Mouse (Mus musculus) CD4-positive helper T cell, adult 2 months (primary cell): ENCODE measurements around the gene Nipal4.

ENCODE experiments used
- DNase-seq: peaks from one replicate; pipeline ENCODE4 v3.0.0-alpha.2; 2012; ENCODE audit warnings: low read depth, missing footprints, low spot score

The Nipal4 gene

DNA sequence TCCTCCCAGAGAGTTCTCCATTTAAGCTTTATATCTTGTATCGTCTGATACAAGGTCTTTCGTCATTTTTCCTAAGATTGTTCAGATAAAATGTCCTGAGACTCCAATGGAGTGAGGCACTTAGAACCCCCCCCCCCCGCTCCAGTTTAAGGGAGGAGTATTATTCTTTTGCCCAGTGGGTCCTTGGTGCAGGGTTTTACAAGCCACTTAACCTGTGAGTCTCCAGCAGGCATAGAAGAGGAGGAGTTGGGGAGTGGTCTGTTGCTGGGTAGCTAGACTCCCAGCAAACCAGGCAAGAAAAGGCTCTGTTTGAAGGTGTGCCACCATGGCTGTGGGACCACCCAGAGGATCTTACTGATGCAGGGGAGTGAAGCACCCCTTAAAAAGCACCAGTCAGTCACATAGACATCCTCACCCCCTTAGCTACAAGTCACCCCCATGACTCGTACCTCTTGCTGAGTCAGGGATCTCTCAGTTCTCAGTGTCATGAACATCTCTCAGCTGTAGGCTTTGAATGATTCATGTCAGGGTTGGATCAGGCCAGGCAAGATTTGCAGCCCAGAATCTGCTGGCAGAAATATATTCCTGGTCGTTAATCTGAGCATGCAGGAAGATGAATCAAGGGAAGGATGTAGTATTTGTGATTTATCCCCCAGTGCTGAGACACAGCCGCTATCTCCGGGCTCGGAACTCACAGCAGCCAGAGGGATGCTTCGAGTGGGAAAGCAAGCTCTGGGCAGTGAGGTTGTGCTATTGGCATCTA, 50.7 kb downstream of the Nipal4 start:
- no peak for DNase-seq

DNA sequence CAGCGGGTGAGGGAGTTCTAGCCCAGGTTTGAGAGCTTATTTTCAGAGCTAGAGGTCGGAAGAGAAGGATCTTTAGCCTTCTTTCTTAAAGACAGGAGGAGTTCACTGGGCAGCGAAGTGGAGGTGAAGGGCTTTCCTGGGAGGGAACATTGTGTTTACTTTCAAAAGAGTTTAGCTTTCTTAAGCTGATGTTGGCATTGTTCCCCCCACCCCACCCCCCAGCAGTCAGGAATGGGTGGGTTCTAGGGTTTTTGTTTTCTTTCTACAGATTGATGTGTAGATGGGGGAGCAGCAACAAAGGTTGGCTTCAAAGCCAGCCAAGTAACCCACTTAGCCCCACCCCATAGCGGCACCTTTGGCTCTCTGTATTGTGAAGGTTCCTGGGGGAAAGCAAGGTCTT, 51.3 kb downstream of the Nipal4 start:
- no peak for DNase-seq

DNA sequence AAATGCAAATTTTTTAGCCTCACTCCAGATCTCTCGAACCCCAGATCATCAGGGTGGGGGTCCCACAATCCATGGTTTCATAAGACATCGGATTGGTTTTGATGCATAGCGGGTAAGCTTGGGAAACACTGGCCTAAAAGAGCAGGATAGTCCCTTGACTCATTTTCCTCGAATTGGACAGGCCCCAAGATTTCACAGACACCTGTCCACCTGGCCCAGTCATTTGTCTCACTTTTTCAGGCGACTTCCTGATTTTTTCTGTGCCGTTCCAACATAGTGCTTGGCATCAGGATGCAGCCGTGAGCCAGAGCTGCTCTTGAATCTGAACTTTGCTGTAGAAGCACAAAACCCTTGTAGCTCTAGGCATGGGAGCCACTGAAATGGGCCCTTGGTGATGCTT, 52.1 kb downstream of the Nipal4 start:
- no peak for DNase-seq

DNA sequence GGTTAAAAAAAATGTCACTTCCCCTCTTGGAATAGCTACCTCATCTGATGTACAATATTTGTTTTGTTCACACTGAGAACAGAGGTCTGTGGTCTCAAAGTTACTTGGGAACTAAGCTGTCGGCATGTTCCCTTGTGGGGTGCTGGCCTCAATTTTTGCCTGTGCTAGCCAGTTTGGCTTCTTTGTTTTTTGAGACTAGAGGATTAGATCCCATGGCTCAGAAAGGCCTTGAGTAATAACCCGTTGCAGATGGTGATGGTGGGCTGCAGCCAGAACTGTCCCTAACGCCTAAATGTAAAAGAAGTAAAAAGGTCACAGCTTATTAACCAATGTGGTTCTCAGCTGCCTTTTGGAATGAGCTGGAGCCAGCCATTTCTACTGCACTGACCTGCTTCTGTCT, 53.1 kb downstream of the Nipal4 start:
- DNase-seq = no peak

DNA sequence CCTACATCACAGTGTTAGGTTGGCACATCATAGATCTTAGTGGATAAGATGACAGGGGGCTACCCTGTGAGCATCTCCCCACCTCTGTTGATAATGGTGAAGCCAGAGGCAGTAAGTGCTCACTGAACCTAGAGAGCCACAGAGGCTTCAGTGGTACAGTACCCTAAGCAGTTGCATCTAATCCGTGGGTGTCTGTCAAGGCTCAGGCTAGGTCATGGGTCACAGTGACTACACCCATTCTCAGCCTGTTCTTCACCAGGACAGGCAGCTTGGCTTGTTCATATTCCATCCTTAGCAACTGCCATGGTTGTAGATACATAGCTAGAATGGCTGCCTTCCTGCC, 55.4 kb downstream of the Nipal4 start:
- no peak for DNase-seq

DNA sequence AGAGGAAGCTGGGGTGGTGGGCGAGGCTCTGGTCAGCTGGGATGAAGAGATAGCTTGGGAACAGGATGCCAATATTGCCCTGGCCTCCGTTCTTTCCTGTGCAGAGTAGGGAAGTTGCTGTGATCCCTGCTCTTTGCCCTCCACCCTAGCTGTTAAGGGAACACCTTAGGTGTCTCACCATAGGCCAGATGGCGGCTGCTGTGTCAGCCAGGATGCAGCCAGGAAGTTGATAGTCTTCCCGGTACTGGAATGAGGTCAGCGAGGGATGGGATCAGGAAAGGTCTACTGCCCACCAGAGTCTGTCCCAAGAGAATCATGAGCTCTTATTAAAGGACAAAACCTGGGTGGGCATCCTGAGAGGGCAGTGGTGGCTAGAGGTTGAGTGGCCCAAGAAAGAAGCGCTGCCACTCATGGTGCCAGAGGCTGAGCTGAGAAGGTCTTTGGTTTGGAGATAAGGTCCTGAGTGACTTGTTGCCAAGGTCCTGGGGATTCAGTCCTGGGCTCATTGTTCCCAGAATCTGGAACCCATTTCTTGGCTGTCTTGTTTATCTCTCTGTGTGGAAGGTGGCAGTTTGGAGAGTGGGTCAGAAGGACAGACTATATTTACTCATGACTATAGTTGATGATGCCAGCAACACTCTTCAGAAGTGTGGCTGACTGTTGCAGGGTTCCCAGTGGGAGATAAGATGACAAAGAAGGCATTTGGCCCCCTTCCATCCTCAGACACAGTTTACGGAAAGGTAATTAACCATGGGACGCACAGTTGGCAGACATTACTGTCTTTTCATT, 56.0 kb downstream of the Nipal4 start:
- no peak for DNase-seq

DNA sequence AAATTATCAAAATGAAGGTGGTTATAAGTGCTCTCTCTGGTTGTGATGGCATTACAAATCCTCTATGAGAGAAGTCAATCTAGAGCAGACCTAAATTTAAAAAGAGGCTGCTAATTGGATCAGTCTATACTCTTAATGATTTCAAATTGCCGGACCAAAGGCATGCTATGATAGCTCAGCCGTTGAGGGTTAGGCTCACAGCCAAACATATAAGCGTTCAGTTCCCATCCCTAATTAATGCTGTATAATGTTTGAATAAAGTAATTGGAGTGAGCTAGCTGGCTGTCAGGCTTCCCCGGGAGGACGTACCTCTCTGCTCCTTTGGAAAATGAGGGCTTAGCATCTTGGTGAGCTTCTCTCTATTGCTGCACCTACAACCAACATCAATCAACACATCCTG, 57.1 kb downstream of the Nipal4 start:
- no peak for DNase-seq

DNA sequence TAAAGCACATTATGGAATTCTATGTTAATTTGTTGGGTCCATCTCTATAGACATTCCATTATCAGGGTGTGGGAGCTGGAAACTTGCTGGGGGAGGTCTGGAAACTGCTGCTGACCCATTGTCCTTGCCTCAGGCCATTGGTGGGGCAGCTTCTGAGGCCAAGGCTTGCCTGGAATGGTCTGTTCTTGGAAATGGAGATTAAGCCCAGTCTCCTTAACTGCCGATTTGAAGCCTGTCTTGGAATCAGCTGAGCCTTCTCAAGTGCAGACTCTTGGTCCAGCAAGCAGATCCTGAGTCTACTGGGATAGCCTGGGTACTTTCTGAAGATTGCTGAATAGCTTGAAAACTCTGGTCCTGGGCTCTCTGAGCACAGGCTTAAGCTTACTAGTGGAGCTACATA, 59.3 kb downstream of the Nipal4 start:
- no peak for DNase-seq

DNA sequence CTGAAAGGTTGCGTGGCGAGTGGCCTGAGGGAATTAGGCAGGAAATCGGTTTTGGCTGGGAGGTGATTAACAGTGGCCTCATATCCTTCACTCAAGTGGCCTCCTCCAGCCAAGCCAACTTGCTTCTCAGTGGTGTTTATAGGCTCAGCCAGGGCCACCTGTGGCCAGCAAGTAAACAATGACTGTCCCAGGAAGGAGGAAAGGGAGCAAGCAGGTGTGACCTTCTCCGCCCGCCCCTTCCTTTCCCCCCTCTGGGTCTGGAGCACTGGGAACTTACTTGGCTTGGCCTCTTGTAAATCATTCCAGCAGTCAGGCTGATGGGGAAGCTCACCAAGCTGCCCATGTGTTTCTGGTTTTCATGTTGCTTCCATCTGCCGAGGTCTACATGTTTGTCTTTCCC, 64.2 kb downstream of the Nipal4 start:
- DNase-seq = no peak
